Mouse (Mus musculus) hindbrain, postnatal 0 days (tissue): ENCODE data around the gene Slc12a4. TPM values are rescaled to one million over a fixed set of nuclear protein-coding genes. Genes with fewer than 3 reads are reported as not detected.

Experiments used
- ATAC-seq: fragments of 200-750 bp; cut with Nextera tagmentation; 2 replicates; pipeline ENCODE4 v1.8.0; 2017; ENCODE audit warnings: mild to moderate bottlenecking, moderate TSS enrichment, moderate library complexity
- DNase-seq: peaks from one replicate; pipeline ENCODE4 v3.0.0-alpha.2; 2015; ENCODE audit warnings: low spot score
- H3K27ac ChIP-seq: fragments of 300-500 bp; sonication (generic); 2 replicates; pipeline ENCODE4 v1.5.1; 2014; ENCODE audit warnings: mild to moderate bottlenecking
- H3K27me3 ChIP-seq: fragments of 300-500 bp; sonication (generic); 2 replicates; pipeline ENCODE4 v1.6.1; 2014; ENCODE audit warnings: low read length, mixed read lengths; ENCODE audit not compliant: insufficient read depth
- H3K36me3 ChIP-seq: fragments of 300-500 bp; sonication (generic); 2 replicates; pipeline ENCODE4 v1.6.1; 2014; ENCODE audit warnings: low read length, mixed read lengths; ENCODE audit not compliant: insufficient read depth
- H3K4me1 ChIP-seq: fragments of 300-500 bp; sonication (generic); 2 replicates; pipeline ENCODE4 v1.6.1; 2014; ENCODE audit warnings: antibody characterized with exemption, low read length, mixed read lengths; ENCODE audit not compliant: insufficient read depth
- H3K4me2 ChIP-seq: fragments of 300-500 bp; sonication (generic); 2 replicates; pipeline ENCODE4 v1.6.1; 2014; ENCODE audit warnings: low read depth, mild to moderate bottlenecking, low read length, moderate library complexity, mixed read lengths
- H3K4me3 ChIP-seq: fragments of 300-500 bp; sonication (generic); 2 replicates; pipeline ENCODE4 v1.5.1; 2014; ENCODE audit warnings: low read length
- H3K9ac ChIP-seq: fragments of 300-500 bp; sonication (generic); replicated peaks from 2 replicates; pipeline ENCODE4 v1.6.1; 2014; ENCODE audit warnings: mild to moderate bottlenecking, low read length, moderate library complexity, mixed read lengths
- H3K9me3 ChIP-seq: fragments of 300-500 bp; sonication (generic); 2 replicates; pipeline ENCODE4 v1.6.1; 2016; ENCODE audit warnings: low read length, mixed read lengths
- CTCF ChIP-seq: IDR thresholded peaks from 2 replicates; pipeline ENCODE4 v1.5.1; 2016; ENCODE audit warnings: antibody characterized with exemption, control low read depth, low read depth
- WGBS: fragments of 180-500 bp; shearing (Covaris S2); extraction: QIAGEN DNeasy Blood & Tissue Kit; methylation state at CpG from one replicate; pipeline ENCODE4 v1.1.7; 2014; 5-methylcytosine and 5-hydroxymethylcytosine counted together
- polyA plus RNA-seq: library from polyadenylated mRNA; unstranded; fragments of >200 nt; fragmentation: Nextera tagmentation; extraction: Ambion mirVana; gene quantifications from 2 replicates; pipeline ENCODE4 v1.2.1, GENCODE M21; 2015
- total RNA-seq: library from RNA; depleted of rRNA; stranded (reverse); fragments of >200 nt; gene quantifications from 2 replicates; pipeline ENCODE4 v1.2.3, GENCODE M21; 2014

Gene Slc12a4
- total and polyA plus RNA-seq, 2 experiments from 2014 or later = 16.3 to 25.5 TPM

GRCm38 (mm10) chr8:105935863-105936603 lies 29.9 kb downstream of the Slc12a4 start:
- Histone ChIP-seq H3K36me3 (0 out of 2 replicates have a peak, but pooled peaks cover 10% of the 10 kb centered on the region), H3K9ac (peak overlapping the region; percentile 84), H3K4me1 (no peaks in the 10 kb centered on the region), H3K4me3 (peak overlapping the region; percentile 69), H3K27me3 (no peaks in the 10 kb centered on the region), H3K27ac (peak overlapping the region; percentile 97), H3K9me3 (no peaks in the 10 kb centered on the region), H3K4me2 (peak overlapping the region; percentile 97)
- no peak for TF ChIP-seq CTCF
- ATAC-seq = no peak
- 30% methylated on average over 7 of the region's 7 CpGs for WGBS
- DNase-seq = no peak

- no peak overlapping the region for H3K4me3 ChIP-seq
- H3K27me3 ChIP-seq = no peaks in the 10 kb centered on the region
- H3K36me3 ChIP-seq = 0 out of 2 replicates have a peak, but pooled peaks cover 10% of the 10 kb centered on the region
- no peak overlapping the region for H3K4me2 ChIP-seq
- H3K27ac ChIP-seq = no peak overlapping the region
- DNase-seq (no peak), ATAC-seq (no peak)
- no peak for TF ChIP-seq CTCF
- H3K9ac ChIP-seq = no peak overlapping the region
- no peaks in the 10 kb centered on the region for H3K4me1 ChIP-seq
- 90% methylated on average over 6 of the region's 6 CpGs for WGBS
- H3K9me3 ChIP-seq = no peaks in the 10 kb centered on the region
Observed at GRCm38 (mm10) chr8:105935105-105935504, 30.8 kb downstream of the Slc12a4 start.

- Histone ChIP-seq H3K9me3 (no peaks in the 10 kb centered on the region), H3K9ac (no peak within 1 kb of the TSS), H3K27ac (no peak within 1 kb of the TSS), H3K4me1 (no peaks in the 10 kb centered on the region), H3K27me3 (no peaks in the 10 kb centered on the region), H3K4me3 (no peak within 1 kb of the TSS), H3K4me2 (no peak within 1 kb of the TSS), H3K36me3 (0 out of 2 replicates have a peak, but pooled peaks cover 10% of the 10 kb centered on the region)
- DNase-seq = no peak
- TF ChIP-seq CTCF = no peak
- ATAC-seq = no peak
- 94% methylated on average over 2 of the region's 2 CpGs for WGBS
Observed at GRCm38 (mm10) chr8:105933762-105934161, 32.1 kb downstream of the Slc12a4 start, which contains the start of gene Ctrl. Gene Ctrl, minus strand, starts transcription at chr8:105933862.

- no peaks in the 10 kb centered on the region for H3K9me3 ChIP-seq
- no peak overlapping the region for H3K27ac ChIP-seq
- no peak for DNase-seq
- H3K36me3 ChIP-seq = 0 out of 2 replicates have a peak, but pooled peaks cover 10% of the 10 kb centered on the region
- WGBS = 93% methylated on average over 11 of the region's 11 CpGs
- H3K9ac ChIP-seq = no peak overlapping the region
- no peak for ATAC-seq
- H3K4me3 ChIP-seq = no peak overlapping the region
- no peaks in the 10 kb centered on the region for H3K27me3 ChIP-seq
- H3K4me1 ChIP-seq = no peaks in the 10 kb centered on the region
- no peak overlapping the region for H3K4me2 ChIP-seq
- TF ChIP-seq CTCF = no peak
Observed at GRCm38 (mm10) chr8:105932525-105932924, 33.4 kb downstream of the Slc12a4 start.

- TF ChIP-seq CTCF = no peak
- no peak for ATAC-seq
- H3K36me3 ChIP-seq = 0 out of 2 replicates have a peak, but pooled peaks cover 10% of the 10 kb centered on the region
- no peaks in the 10 kb centered on the region for H3K4me1 ChIP-seq
- no peak overlapping the region for H3K9ac ChIP-seq
- H3K4me2 ChIP-seq = no peak overlapping the region
- no peak overlapping the region for H3K4me3 ChIP-seq
- H3K27me3 ChIP-seq = no peaks in the 10 kb centered on the region
- H3K9me3 ChIP-seq = no peaks in the 10 kb centered on the region
- WGBS = 95% methylated on average over 3 of the region's 3 CpGs
- no peak for DNase-seq
- H3K27ac ChIP-seq = no peak overlapping the region
Observed at GRCm38 (mm10) chr8:105931271-105931670, 34.6 kb downstream of the Slc12a4 start.

GRCm38 (mm10) chr8:105930602-105931001 lies 35.3 kb downstream of the Slc12a4 start:
- H3K36me3 ChIP-seq = 0 out of 2 replicates have a peak, but pooled peaks cover 10% of the 10 kb centered on the region
- no peak overlapping the region for H3K4me2 ChIP-seq
- no peaks in the 10 kb centered on the region for H3K4me1 ChIP-seq
- 17% methylated on average over 8 of the region's 8 CpGs for WGBS
- TF ChIP-seq CTCF = peak; percentile 99
- H3K27ac ChIP-seq = peak overlapping the region; percentile 73
- ATAC-seq (peak; percentile 75), DNase-seq (peak; percentile 88)
- H3K9me3 ChIP-seq = no peaks in the 10 kb centered on the region
- no peak overlapping the region for H3K4me3 ChIP-seq
- peak overlapping the region; percentile 36; the same call in 1 of the 2 replicates for H3K9ac ChIP-seq
- no peaks in the 10 kb centered on the region for H3K27me3 ChIP-seq

GRCm38 (mm10) chr8:105925123-105925522 lies 40.8 kb downstream of the Slc12a4 start:
- Histone ChIP-seq H3K36me3 (no peaks in the 10 kb centered on the region), H3K4me2 (no peak overlapping the region), H3K27ac (no peak overlapping the region), H3K9ac (no peak overlapping the region), H3K4me1 (no peaks in the 10 kb centered on the region), H3K9me3 (no peaks in the 10 kb centered on the region), H3K27me3 (no peaks in the 10 kb centered on the region), H3K4me3 (no peak overlapping the region)
- 69% methylated on average over 3 of the region's 3 CpGs for WGBS
- DNase-seq (no peak), ATAC-seq (no peak)
- no peak for TF ChIP-seq CTCF
